Mouse (Mus musculus) left cerebral cortex, postnatal 36 days (tissue): Measurements from ENCODE around the gene Fubp3. TPM values are rescaled to one million over a fixed set of nuclear protein-coding genes. Genes with fewer than 3 reads are reported as not detected.
A peak's percentile ranks its signal among the peaks of the same experiment; 100 is the strongest.

Source experiments
- DNase-seq, 2 experiments: peaks; one replicate each; pipeline ENCODE4 v3.0.0; 2021 to 2022; ENCODE audit warnings: low spot score in 2 of 2, mixed read lengths in 1 of 2
- intact Hi-C: fragments of 180-260 bp; cut with DNase I; formaldehyde crosslinking; loops from one replicate; pipeline ENCODE4 v1.15.1; 2025
- microRNA-seq: library from miRNA; unstranded; fragments of <30 nt; microRNA quantifications from one replicate; pipeline ENCODE4 v1.2.0, GENCODE M21; 2022
- total RNA-seq, 2 experiments: library from RNA; stranded (reverse); gene quantifications; 2 replicates each; pipeline ENCODE4 v1.2.3; 2021

Gene Fubp3
- total RNA-seq, 2 experiments from 2014 or later: 38.1 to 51.7 TPM

DNA sequence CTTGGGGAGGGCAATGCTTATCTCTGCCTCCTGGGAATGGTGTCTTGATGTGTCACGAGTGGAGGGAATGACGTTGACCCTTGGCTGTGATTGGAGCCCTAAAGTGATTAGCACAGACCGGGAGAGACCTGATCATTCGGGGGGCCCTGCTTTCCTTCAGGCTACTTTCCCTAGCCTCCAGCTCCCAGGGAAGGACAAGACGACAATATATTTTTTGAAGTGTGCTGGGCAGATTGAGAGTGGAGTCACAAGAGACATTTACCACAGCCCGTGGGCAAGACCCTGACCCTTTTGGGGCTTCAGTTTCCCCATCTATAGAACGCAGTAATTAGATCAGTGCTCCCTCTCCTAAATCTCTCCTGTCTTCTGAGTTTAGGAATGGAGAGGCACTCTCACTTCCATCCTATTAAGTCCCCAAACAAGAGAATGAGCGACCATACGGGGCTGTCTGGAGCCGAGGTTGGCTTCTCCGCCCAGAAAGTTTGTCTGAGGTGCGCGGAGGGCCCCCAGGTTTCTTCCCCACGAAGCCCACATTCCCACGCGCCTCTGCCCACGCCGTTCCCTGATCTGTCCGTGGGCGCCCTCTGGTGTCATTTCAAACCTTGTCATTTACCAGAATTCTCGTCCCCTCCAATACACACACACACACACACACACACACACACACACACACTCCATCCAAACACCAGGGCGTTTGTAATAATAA lies 82.6 kb downstream of the Fubp3 start:
- intact Hi-C loops: loop anchor here (1.0 to 5.0 kb wide), 2 partner anchors 83 to 172 kb away; partner anchors contain the start of gene Fubp3
- DNase-seq: peak; percentile 62 to 68

DNA sequence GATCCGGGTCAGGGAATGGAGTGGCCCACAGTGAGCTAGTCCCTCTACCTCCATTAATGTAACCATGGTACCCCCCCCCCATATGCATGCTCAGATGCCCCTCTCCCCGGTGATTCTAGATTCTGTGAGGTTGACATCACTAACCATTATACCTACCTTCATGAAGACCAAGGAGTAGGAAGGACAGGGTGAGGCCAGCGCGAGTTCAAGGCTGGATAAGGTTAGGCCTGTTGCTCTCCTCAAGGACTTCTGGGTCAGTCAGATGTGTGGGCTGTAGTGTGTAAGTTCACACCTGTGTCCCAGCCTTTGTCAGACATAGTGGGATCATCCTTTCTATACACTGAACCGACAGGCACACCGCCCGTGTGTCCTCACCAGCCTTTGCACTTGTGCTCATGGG lies 83.9 kb downstream of the Fubp3 start:
- intact Hi-C loops: no loop called here
- DNase-seq: no peak

DNA sequence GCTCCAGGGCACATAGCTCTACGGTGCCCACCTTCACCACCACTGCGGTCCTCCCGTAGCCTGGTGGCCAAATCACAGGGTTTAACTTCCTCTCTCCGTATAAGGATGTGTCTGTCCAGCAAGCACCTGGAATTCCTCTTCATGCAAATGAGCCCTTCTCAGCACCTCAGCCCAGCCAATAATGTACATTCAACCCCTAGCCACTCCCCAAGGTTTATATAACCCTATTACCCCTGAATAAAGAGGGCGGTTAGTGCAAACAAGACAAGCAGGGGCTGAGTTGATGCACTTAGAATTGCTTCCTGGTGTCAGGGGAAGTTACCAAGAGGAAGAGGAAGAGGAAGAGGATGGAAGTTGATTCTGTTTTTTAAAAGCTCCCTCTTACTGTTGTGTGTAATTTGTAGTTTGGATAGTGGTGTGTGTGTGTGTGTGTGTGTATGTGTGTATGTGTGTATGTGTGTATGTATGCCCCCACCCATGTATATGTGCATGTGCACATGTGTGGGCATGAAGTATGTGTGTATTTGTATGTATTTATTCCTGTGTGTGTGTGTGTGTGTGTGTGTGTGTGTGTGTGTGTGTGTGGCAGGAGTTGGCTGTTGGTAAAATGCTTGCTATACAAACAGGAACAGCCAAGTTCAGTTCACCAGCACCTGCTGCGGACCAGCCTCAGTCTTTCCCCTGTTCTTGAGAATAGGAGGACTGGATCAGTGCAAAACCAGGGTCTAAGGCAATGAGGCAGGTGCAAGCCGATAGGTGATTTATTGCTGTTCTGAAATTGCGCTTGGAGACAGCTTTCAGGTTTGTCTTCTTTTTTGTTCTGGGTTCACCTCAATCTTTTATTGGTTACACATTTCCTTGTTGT lies 90.7 kb downstream of the Fubp3 start:
- DNase-seq: no peak
- intact Hi-C loops: no loop called here

DNA sequence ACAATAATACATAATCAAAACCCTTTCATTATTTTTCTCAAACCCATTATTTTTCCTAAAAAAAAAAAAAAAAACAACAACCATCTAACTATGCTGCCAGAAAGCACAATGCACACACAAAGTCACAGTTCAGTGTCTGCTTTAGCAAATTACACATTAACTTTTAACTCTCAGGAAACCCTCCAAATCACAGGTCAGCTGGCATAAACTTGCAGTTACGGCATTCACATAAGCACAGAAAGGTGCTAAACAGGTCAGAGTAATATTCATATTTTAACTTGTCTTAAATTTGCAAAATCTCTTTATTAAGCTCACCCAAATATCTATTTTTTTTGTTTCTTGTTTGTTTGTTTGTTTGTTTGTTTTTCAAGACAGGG lies 91.3 kb downstream of the Fubp3 start:
- no peak for DNase-seq
- intact Hi-C loops: no loop called here

Small RNA genes lying within 50 kb of the gene (microRNA-seq; reads per million reads assigned to microRNA genes)
- gene Mir6998: 1.5 reads per million

Other genes with a start within 250 kb of the Fubp3 start
- 10 to 100 TPM; 20.2 to 23.8 TPM for gene Ass1, start 102.4 kb upstream of the Fubp3 start, total RNA-seq
- under 1 TPM; 0.16 to 0.44 TPM for gene Prdm12, start 67.4 kb downstream of the Fubp3 start, total RNA-seq
- gene Exosc2, start 98.1 kb downstream of the Fubp3 start, total RNA-seq: 10 to 100 TPM; 19.8 to 23.9 TPM
- gene Abl1, start 115.7 kb downstream of the Fubp3 start, total RNA-seq: 10 to 100 TPM; 37.8 to 52.2 TPM
- not detected for gene Qrfp, start 237.9 kb downstream of the Fubp3 start, total RNA-seq